Mouse (Mus musculus): ENCODE data around the gene Trmt2b. TPM values are rescaled to one million over a fixed set of nuclear protein-coding genes. Genes with fewer than 3 reads are reported as not detected.
"Not testable (repeated sequence)": the region's sequence is repeated elsewhere in the genome, so short reads cannot be mapped to it uniquely, and the experiment has no call there.

Gene Trmt2b
- polyA plus RNA-seq, 1 experiment = 4.4 TPM

DNA sequence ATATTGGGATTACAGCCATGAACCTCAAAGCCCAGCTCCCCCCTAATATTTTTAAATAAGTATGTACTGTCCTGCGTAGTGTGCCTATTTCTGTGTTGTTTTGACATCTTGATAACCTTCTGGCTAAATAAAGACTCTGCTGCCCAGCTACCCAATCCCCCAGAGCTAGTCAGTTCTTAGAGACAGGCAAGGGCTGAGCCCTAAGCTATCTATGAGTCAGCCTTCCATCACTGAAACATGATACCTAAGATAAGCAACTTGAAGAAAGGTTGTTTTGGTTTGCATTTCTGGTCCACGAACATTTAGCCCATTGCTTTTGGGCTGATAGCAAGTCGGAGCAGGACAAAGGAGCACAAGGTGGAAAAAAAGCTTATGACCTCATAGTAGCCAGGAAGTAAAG, 56.2 kb downstream of the Trmt2b start:
- no peak overlapping the region for H3K4me3 ChIP-seq (ENCODE audit: low read depth, low read length)
- WGBS = 81% methylated on average over 3 of the region's 3 CpGs
- H3K27me3 ChIP-seq (ENCODE audit: control insufficient read depth, insufficient read depth, low read length) = no peaks in the 10 kb centered on the region
- no peaks in the 10 kb centered on the region for H3K4me1 ChIP-seq (ENCODE audit: control insufficient read depth, insufficient read depth, insufficient read length, low read length)
- peaks cover 22% of the 10 kb centered on the region for H3K36me3 ChIP-seq (ENCODE audit: control insufficient read depth, insufficient read depth, low read length)
- TF ChIP-seq POLR2A (IDR thresholded peaks at IDR 0.05; ENCODE audit: low read depth, low read length) (no peak), CTCF (IDR thresholded peaks at IDR 0.05; ENCODE audit: extremely low read depth, insufficient read length, insufficient replicate concordance, low read depth, low read length) (no peak)
- H3K27ac ChIP-seq (ENCODE audit: insufficient read depth, low read depth, low read length) = no peak overlapping the region

DNA sequence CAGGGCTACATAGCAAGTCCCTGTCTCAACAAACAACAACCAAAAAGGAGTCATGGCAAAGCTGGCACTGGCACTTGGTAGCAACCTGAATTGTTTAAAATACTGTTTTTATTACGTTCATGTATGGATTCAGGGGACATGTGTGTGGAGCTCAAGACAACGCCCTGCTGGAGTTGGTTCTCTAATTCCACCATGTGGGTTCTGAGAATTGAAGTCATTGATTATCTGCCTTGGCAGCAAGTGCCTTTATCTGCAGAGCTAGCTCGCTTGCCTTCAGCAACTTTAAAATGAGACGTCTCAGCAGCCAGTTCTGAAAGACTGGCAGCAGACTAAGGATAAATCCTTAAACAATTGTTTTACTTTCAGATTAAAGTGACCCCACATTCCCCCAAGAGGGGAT, 58.6 kb downstream of the Trmt2b start:
- Histone ChIP-seq H3K4me3 (ENCODE audit: low read depth, low read length) (no peak overlapping the region), H3K27ac (ENCODE audit: insufficient read depth, low read depth, low read length) (no peak overlapping the region), H3K36me3 (ENCODE audit: control insufficient read depth, insufficient read depth, low read length) (peaks cover 9% of the 10 kb centered on the region; the same call in 1 of the 2 replicates), H3K27me3 (ENCODE audit: control insufficient read depth, insufficient read depth, low read length) (no peaks in the 10 kb centered on the region), H3K4me1 (ENCODE audit: control insufficient read depth, insufficient read depth, insufficient read length, low read length) (no peaks in the 10 kb centered on the region)
- TF ChIP-seq CTCF (IDR thresholded peaks at IDR 0.05; ENCODE audit: extremely low read depth, insufficient read length, insufficient replicate concordance, low read depth, low read length) = no peak
- no peak for TF ChIP-seq POLR2A (IDR thresholded peaks at IDR 0.05; ENCODE audit: low read depth, low read length)
- WGBS = 83% methylated on average over 4 of the region's 4 CpGs

DNA sequence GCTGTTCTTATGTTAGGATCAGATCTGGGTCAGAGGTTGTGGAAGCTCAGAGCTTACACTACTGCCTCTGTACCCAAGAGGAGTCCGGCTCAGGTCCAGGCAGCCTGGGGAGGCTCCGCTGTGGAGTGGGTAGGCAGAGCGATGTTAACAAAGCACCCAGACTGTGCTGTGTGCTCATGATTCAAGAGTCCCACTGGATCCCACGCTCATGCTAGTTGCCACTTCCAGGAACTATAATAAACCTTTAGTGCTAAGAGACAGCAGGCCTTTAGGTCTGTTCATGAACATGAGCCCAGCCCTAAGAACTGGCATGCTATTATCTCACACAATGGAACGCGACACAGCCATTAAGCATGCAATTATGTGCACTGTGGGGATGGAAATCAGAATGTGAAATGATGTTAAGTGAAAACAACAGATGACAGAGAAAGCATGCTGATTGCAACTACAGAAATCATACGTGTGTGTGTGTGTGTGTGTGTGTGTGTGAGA, 65.6 kb downstream of the Trmt2b start:
- H3K36me3 ChIP-seq (ENCODE audit: control insufficient read depth, insufficient read depth, low read length) = peaks cover 2% of the 10 kb centered on the region; the same call in 1 of the 2 replicates
- TF ChIP-seq POLR2A (IDR thresholded peaks at IDR 0.05; ENCODE audit: low read depth, low read length) (no peak), CTCF (IDR thresholded peaks at IDR 0.05; ENCODE audit: extremely low read depth, insufficient read length, insufficient replicate concordance, low read depth, low read length) (no peak)
- H3K4me3 ChIP-seq (ENCODE audit: low read depth, low read length) = no peak overlapping the region
- H3K4me1 ChIP-seq (ENCODE audit: control insufficient read depth, insufficient read depth, insufficient read length, low read length) = no peaks in the 10 kb centered on the region
- H3K27me3 ChIP-seq (ENCODE audit: control insufficient read depth, insufficient read depth, low read length) = no peaks in the 10 kb centered on the region
- H3K27ac ChIP-seq (ENCODE audit: insufficient read depth, low read depth, low read length) = no peak overlapping the region
- 88% methylated on average over 7 of the region's 7 CpGs for WGBS

DNA sequence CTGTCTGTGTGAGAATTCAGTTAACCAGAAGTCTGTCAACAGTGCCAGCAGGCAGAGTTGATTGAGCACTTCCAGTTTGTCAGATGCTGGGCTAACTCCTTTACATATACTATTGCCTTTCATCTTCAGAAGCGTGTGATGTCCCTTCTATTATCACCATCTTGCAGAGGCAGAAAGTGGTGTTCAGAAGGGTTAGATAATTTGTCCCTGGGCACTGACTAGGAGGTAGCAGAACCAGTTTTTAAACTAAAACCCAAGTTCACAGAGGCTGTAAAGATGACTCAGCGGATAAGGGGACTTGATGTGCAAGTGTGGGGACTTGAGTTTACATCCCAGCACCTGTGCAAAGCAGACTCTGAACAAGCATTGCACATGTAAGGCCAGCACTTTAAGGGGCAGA, 68.3 kb downstream of the Trmt2b start:
- 76% methylated on average over 2 of the region's 2 CpGs for WGBS
- Histone ChIP-seq H3K27me3 (ENCODE audit: control insufficient read depth, insufficient read depth, low read length) (no peaks in the 10 kb centered on the region), H3K4me1 (ENCODE audit: control insufficient read depth, insufficient read depth, insufficient read length, low read length) (no peaks in the 10 kb centered on the region), H3K27ac (ENCODE audit: insufficient read depth, low read depth, low read length) (no peak overlapping the region), H3K4me3 (ENCODE audit: low read depth, low read length) (no peak overlapping the region), H3K36me3 (ENCODE audit: control insufficient read depth, insufficient read depth, low read length) (peaks cover 2% of the 10 kb centered on the region; the same call in 1 of the 2 replicates)
- no peak for TF ChIP-seq POLR2A (IDR thresholded peaks at IDR 0.05; ENCODE audit: low read depth, low read length)

DNA sequence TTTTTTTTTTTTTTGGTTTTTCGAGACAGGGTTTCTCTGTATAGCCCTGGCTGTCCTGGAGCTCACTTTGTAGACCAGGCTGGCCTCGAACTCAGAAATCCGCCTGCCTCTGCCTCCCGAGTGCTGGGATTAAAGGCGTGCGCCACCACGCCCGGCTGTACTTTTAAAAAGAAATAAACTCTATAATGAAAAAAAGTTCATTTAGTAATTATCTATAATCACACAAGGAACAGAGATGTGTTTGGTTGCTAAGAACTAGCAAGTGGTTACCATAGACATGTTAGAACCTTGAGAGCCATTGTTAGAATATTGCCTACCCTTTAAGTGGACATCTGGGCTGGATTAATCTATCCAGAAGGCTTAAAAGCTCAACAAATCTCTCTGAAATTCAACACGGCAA, 89.6 kb downstream of the Trmt2b start, which contains the start of gene Arl13a:
Gene Arl13a (plus strand): TSS at position 301 of the 400 bp plus-strand sequence.
- H3K27me3 ChIP-seq (ENCODE audit: control insufficient read depth, insufficient read depth, low read length); H3K4me3 ChIP-seq (ENCODE audit: low read depth, low read length); H3K4me1 ChIP-seq (ENCODE audit: control insufficient read depth, insufficient read depth, insufficient read length, low read length); H3K27ac ChIP-seq (ENCODE audit: insufficient read depth, low read depth, low read length); H3K36me3 ChIP-seq (ENCODE audit: control insufficient read depth, insufficient read depth, low read length): not testable (repeated sequence)
- 92% methylated on average over 9 of the region's 9 CpGs for WGBS

DNA sequence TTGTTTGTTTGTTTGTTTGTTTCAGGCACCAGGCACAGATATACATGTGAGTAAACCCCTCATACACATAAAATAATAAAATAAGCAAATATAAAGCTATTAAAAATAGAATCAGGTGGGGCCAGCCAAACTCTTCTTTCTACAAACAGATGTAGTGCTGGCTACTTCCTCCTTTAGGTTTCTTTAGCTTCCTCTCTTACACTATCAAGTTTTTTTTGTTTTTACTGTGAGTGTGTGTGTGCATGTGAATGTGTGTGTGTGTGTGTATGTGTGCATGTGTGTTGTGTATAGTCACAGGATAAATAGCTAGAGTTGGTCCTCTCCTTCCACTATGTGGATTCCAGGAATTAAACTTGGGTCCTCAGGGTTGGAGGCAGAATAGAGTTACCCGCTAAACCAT, 102.1 kb downstream of the Trmt2b start:
- Histone ChIP-seq H3K27ac (ENCODE audit: insufficient read depth, low read depth, low read length) (no peak overlapping the region), H3K27me3 (ENCODE audit: control insufficient read depth, insufficient read depth, low read length) (no peaks in the 10 kb centered on the region), H3K36me3 (ENCODE audit: control insufficient read depth, insufficient read depth, low read length) (no peaks in the 10 kb centered on the region), H3K4me3 (ENCODE audit: low read depth, low read length) (no peak overlapping the region), H3K4me1 (ENCODE audit: control insufficient read depth, insufficient read depth, insufficient read length, low read length) (no peaks in the 10 kb centered on the region)
- TF ChIP-seq POLR2A (IDR thresholded peaks at IDR 0.05; ENCODE audit: low read depth, low read length) = no peak
- no peak for TF ChIP-seq CTCF (IDR thresholded peaks at IDR 0.05; ENCODE audit: extremely low read depth, insufficient read length, insufficient replicate concordance, low read depth, low read length)
- 100% methylated on average over 1 of the region's 1 CpGs for WGBS

Other genes starting within 250 kb of the Trmt2b start
- gene Cstf2, start 217.8 kb downstream of the Trmt2b start, polyA plus RNA-seq (2012; rRNA removed) = 6.9 and 8.8 TPM in 2 replicates
- gene Xkrx, start 114.9 kb downstream of the Trmt2b start, polyA plus RNA-seq (2012; rRNA removed) = 0.20 and 0.77 TPM in 2 replicates
- not detected in 2 replicates for gene Arl13a, start 89.5 kb downstream of the Trmt2b start, polyA plus RNA-seq (2012; rRNA removed)
- 0.08 and 0.13 TPM in 2 replicates for gene Nox1, start 55.0 kb downstream of the Trmt2b start, polyA plus RNA-seq (2012; rRNA removed)
- gene Tmem35a, start 18.2 kb upstream of the Trmt2b start, polyA plus RNA-seq (2012; rRNA removed) = 0.11 and 0.37 TPM in 2 replicates
- 0.29 and 0.94 TPM in 2 replicates for gene Cenpi, start 31.1 kb upstream of the Trmt2b start, polyA plus RNA-seq (2012; rRNA removed)
- 0.14 and 0.24 TPM in 2 replicates for gene Drp2, start 127.6 kb upstream of the Trmt2b start, polyA plus RNA-seq (2012; rRNA removed)
- gene Taf7l, start 199.5 kb upstream of the Trmt2b start, polyA plus RNA-seq (2012; rRNA removed) = not detected in 2 replicates

Data from small intestine, adult 2 months (tissue).